Mouse (Mus musculus) right cerebral cortex, adult 18-20 months (tissue): ENCODE measurements at regions not wholly inside any gene's neighbourhood (a gene's known extent, or its start where the extent isn't known, plus 50 kb on each side); places are given as distances from the start of the nearest gene placed in this dataset.
"Not testable (repeated sequence)": the region's sequence is repeated elsewhere in the genome, so short reads cannot be mapped to it uniquely, and the experiment has no call there.

Experiments
- DNase-seq: peaks from one replicate; pipeline ENCODE4 v3.0.0; 2022; ENCODE audit warnings: mixed read lengths

- not testable (repeated sequence) for DNase-seq
Measured at GRCm38 (mm10) chr17:13551693-13552404, 197.5 kb downstream of the Tcp10c start.

GRCm38 (mm10) chr17:13552840-13553239 lies 198.5 kb downstream of the Tcp10c start:
- DNase-seq, result not testable (repeated sequence)

GRCm38 (mm10) chr17:13555311-13556059 lies 201.1 kb downstream of the Tcp10c start:
- DNase-seq, result not testable (repeated sequence)

GRCm38 (mm10) chr17:13556060-13556660 lies 201.8 kb downstream of the Tcp10c start:
- not testable (repeated sequence) for DNase-seq

- no peak for DNase-seq
Measured at GRCm38 (mm10) chr17:13558863-13559262, 201.5 kb upstream of the Afdn start.

- DNase-seq, result no peak
Measured at GRCm38 (mm10) chr17:13561342-13561741, 199.0 kb upstream of the Afdn start.

GRCm38 (mm10) chr17:13562974-13563373 lies 197.4 kb upstream of the Afdn start:
- no peak for DNase-seq

GRCm38 (mm10) chr17:13564800-13565199 lies 195.5 kb upstream of the Afdn start:
- no peak for DNase-seq

GRCm38 (mm10) chr17:13566680-13567079 lies 193.7 kb upstream of the Afdn start:
- DNase-seq, result no peak

GRCm38 (mm10) chr17:13567183-13567582 lies 193.2 kb upstream of the Afdn start:
- DNase-seq, result peak; percentile 42

GRCm38 (mm10) chr17:13570796-13571195 lies 189.5 kb upstream of the Afdn start:
- peak; percentile 53 for DNase-seq

- DNase-seq, result no peak
Measured at GRCm38 (mm10) chr17:13572204-13572833, 188.0 kb upstream of the Afdn start.

GRCm38 (mm10) chr17:13573036-13573435 lies 187.3 kb upstream of the Afdn start:
- no peak for DNase-seq

GRCm38 (mm10) chr17:13574122-13574521 lies 186.2 kb upstream of the Afdn start:
- no peak for DNase-seq

- no peak for DNase-seq
Measured at GRCm38 (mm10) chr17:13574682-13575444, 185.5 kb upstream of the Afdn start.

GRCm38 (mm10) chr17:13577798-13578197 lies 182.5 kb upstream of the Afdn start:
- DNase-seq, result peak; percentile 40

GRCm38 (mm10) chr17:13581214-13581920 lies 179.0 kb upstream of the Afdn start:
- DNase-seq, result no peak

GRCm38 (mm10) chr17:13581995-13582588 lies 178.2 kb upstream of the Afdn start:
- DNase-seq, result no peak

GRCm38 (mm10) chr17:13583475-13584233 lies 176.7 kb upstream of the Afdn start:
- DNase-seq, result no peak

- no peak for DNase-seq
Measured at GRCm38 (mm10) chr17:13584394-13584793, 175.9 kb upstream of the Afdn start.
